Mouse (Mus musculus): ENCODE data around the gene Cfc1. TPM values are rescaled to one million over a fixed set of nuclear protein-coding genes. Genes with fewer than 3 reads are reported as not detected.

Gene Cfc1
- not detected for total RNA-seq (2023)

GRCm38 (mm10) chr1:34535043-34535698 lies at the start of gene Cfc1:
TSS of gene Cfc1 (plus strand) at chr1:34535648.

GRCm38 (mm10) chr1:34560843-34561242 lies 25.4 kb downstream of the Cfc1 start, which contains the start of gene Prss40:
TSS of gene Prss40 (minus strand) at chr1:34560943.

GRCm38 (mm10) chr1:34578851-34579781 lies 43.7 kb downstream of the Cfc1 start, which contains the start of gene Amer3:
TSS of gene Amer3 (plus strand) at chr1:34579657.

Other genes starting within 250 kb of the Cfc1 start
- gene Ccdc115, start 96.0 kb upstream of the Cfc1 start, total RNA-seq (2023): 27.0 TPM
- 85.8 TPM for gene Imp4, start 95.8 kb upstream of the Cfc1 start, total RNA-seq (2023)
- 185 TPM for gene Ptpn18, start 75.9 kb upstream of the Cfc1 start, total RNA-seq (2023)
- gene Prss39, start 37.2 kb upstream of the Cfc1 start, total RNA-seq (2023): not detected
- gene Prss40, start 25.3 kb downstream of the Cfc1 start, total RNA-seq (2023): not detected
- gene Amer3, start 44.0 kb downstream of the Cfc1 start, total RNA-seq (2023): not detected

All from CD8-positive naive resting alpha-beta T cell, adult 57 days (primary cell).